Mouse (Mus musculus) myocyte (in vitro differentiated cells): ENCODE data around the gene Plxna4.

Experiments used
- MAX ChIP-seq: IDR thresholded peaks from one replicate; pipeline ENCODE4 v1.6.1; 2011; ENCODE audit warnings: low read depth, mild to moderate bottlenecking, control low read depth
- POLR2A ChIP-seq: IDR thresholded peaks from one replicate; pipeline ENCODE4 v1.6.1; 2011; ENCODE audit warnings: low read depth, mild to moderate bottlenecking, control low read depth, moderate library complexity; ENCODE audit not compliant: insufficient read length
- SRF ChIP-seq: IDR thresholded peaks from one replicate; pipeline ENCODE4 v1.6.1; 2011; ENCODE audit warnings: low read depth; ENCODE audit not compliant: control insufficient read depth, insufficient read length
- TCF12 ChIP-seq: IDR thresholded peaks from one replicate; pipeline ENCODE4 v1.6.1; 2011; ENCODE audit warnings: mild to moderate bottlenecking, control low read depth; ENCODE audit not compliant: poor library complexity, insufficient read depth, severe bottlenecking

DNA sequence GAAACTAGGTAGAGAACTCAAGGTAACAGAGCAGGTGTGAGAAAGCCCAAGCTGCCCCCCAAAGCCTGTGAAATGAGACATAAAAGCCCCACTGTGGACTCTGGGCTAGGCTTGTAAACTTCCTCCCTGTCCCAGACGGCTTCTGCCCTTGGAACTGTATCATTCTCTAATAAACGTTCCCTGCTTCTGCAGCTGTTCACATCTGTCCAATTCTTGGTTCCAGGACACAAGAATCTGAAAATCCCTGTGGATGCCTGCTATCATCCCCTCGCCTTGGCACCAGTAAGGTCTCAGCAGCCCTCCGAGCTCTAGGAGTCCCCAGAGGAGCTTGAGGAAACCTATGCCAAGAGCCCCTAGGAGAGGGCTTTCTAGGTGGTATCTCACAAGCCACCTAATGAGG, 383.7 kb downstream of the Plxna4 start:
- TF ChIP-seq MAX: no peak
- TF ChIP-seq SRF: no peak
- TF ChIP-seq TCF12: no peak
- no peak for TF ChIP-seq POLR2A
